Comparison of ENCODE assay signal across 17 mouse cellular contexts in genomic region chr4:66126181-66126580, GRCm38 (mm10).
DNase-seq lines count a peak whose midpoint lies in the region; ATAC-seq lines count a peak whose summit lies in the region.
"Had no signal": no experiment of that assay in that cellular context is flagged by ENCODE, and none has a peak within 500 bp of the region (broad histone marks: within the 10 kb centered on the region; RNA-seq: fewer than 3 reads in every experiment).

No protein-coding gene starts in this region.

- H3K4me3 ChIP-seq in hindbrain, embryonic 13.5 days: no peak overlapping the region
- H3K4me3 ChIP-seq: heart, embryonic 13.5 days; hindbrain, embryonic 12.5 days had no signal

- peak; percentile 76; the same call in 1 of the 2 replicates for ATAC-seq in frontal cortex, adult (ENCODE audit: low TSS enrichment)
- ATAC-seq in hindbrain, embryonic 13.5 days (ENCODE audit: low FRiP score): no peak
- ATAC-seq: forebrain, embryonic 16.5 days; hindbrain, postnatal 0 days had no signal

- peak; percentile 31 for DNase-seq in cerebellum, adult 9-11 months
- no peak for DNase-seq in cerebellum, adult 11-12 months
- DNase-seq in frontal cortex, postnatal 10 days (ENCODE audit: low spot score in 2 of 2): no peak
- peak; percentile 4 to 12 for DNase-seq in left cerebral cortex, postnatal 14 days (ENCODE audit: low spot score in 2 of 2)
- DNase-seq in left cerebral cortex, postnatal 36 days (ENCODE audit: low spot score in 2 of 2): no peak
- peak; percentile 33 for DNase-seq in layer of hippocampus, adult 9-11 months
- DNase-seq: adrenal gland, postnatal 10 days; cerebellum, postnatal 14 days; gastrocnemius, postnatal 36 days; heart, adult 11 months; heart, postnatal 4 days had no signal

- no peaks in the 10 kb centered on the region for H3K4me1 ChIP-seq in hindbrain, embryonic 13.5 days (replicated peaks)
- H3K4me1 ChIP-seq: heart, embryonic 13.5 days; hindbrain, embryonic 12.5 days had no signal

- no peak overlapping the region for H3K9ac ChIP-seq in hindbrain, embryonic 13.5 days
- H3K9ac ChIP-seq: heart, embryonic 13.5 days; hindbrain, embryonic 12.5 days had no signal

- H3K9me3 ChIP-seq in hindbrain, embryonic 13.5 days: no peaks in the 10 kb centered on the region
- H3K9me3 ChIP-seq: heart, embryonic 13.5 days; hindbrain, embryonic 12.5 days had no signal

- intact Hi-C loops in left cerebral cortex, postnatal 14 days (cut with DNase I): no loop called here
- intact Hi-C loops in left cerebral cortex, postnatal 36 days (cut with DNase I): no loop called here

- H3K4me2 ChIP-seq in hindbrain, embryonic 13.5 days: no peak overlapping the region
- H3K4me2 ChIP-seq: heart, embryonic 13.5 days; hindbrain, embryonic 12.5 days had no signal

- no peak overlapping the region for H3K27ac ChIP-seq in hindbrain, embryonic 13.5 days
- H3K27ac ChIP-seq: heart, embryonic 13.5 days; hindbrain, embryonic 12.5 days; hindbrain, postnatal 0 days had no signal

- no peaks in the 10 kb centered on the region for H3K36me3 ChIP-seq in hindbrain, embryonic 13.5 days
- H3K36me3 ChIP-seq: heart, embryonic 13.5 days; hindbrain, embryonic 12.5 days had no signal

- 93% methylated on average over 3 of the region's 3 CpGs for WGBS in hindbrain, embryonic 13.5 days

- H3K27me3 ChIP-seq in hindbrain, embryonic 13.5 days: no peaks in the 10 kb centered on the region
- H3K27me3 ChIP-seq: heart, embryonic 13.5 days; hindbrain, embryonic 12.5 days had no signal

Comparison
In these comparisons a context has a peak if more than half of its experiments do, and no peak if none do; other contexts are left out.
1. DNase-seq: peak in cerebellum, adult 9-11 months (single experiment), left cerebral cortex, postnatal 14 days (2 of 2) and layer of hippocampus, adult 9-11 months (single experiment); none in cerebellum, adult 11-12 months (single experiment), frontal cortex, postnatal 10 days (0 of 2) and left cerebral cortex, postnatal 36 days (0 of 2).